Mouse (Mus musculus): ENCODE measurements around the gene Sacs.

DNA sequence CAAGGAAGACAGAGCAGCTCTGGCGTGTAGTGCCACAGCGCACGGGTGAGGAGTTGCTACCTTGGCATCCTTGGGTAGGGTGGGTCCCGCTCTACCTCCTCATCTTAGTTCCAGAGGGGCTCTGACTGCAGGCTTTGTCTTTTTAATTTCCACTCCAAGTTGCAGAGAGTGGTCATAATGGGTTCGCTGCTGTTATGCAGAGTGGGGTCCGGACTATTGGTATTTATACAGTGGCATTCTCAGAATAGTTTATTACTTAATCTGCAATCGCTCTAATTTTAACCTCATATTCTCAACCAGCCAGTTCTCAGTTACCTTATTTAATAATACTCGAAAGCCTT lies 440 bp downstream of the Sacs start:
- no peak for TF ChIP-seq MAX (IDR thresholded peaks at IDR 0.05)
- no peak for TF ChIP-seq CTCF (IDR thresholded peaks at IDR 0.05; ENCODE audit: control insufficient read depth, insufficient read depth, insufficient read length)
- no peak for TF ChIP-seq USF1 (IDR thresholded peaks at IDR 0.05; ENCODE audit: low read depth)

Data from C2C12 (cell line).